Mouse (Mus musculus): ENCODE data around the gene Arhgef1.
"Not testable (repeated sequence)": the region's sequence is repeated elsewhere in the genome, so short reads cannot be mapped to it uniquely, and the experiment has no call there.

Gene Arhgef1

GRCm38 (mm10) chr7:24890281-24891216, 12.2 kb upstream of the Arhgef1 start:
- peak; percentile 71 for DNase-seq

GRCm38 (mm10) chr7:24891241-24892124, 11.2 kb upstream of the Arhgef1 start:
- DNase-seq = no peak

GRCm38 (mm10) chr7:24892125-24892583, 10.6 kb upstream of the Arhgef1 start:
- DNase-seq = no peak

GRCm38 (mm10) chr7:24895749-24896148, 7.0 kb upstream of the Arhgef1 start:
- DNase-seq = not testable (repeated sequence)

DNA sequence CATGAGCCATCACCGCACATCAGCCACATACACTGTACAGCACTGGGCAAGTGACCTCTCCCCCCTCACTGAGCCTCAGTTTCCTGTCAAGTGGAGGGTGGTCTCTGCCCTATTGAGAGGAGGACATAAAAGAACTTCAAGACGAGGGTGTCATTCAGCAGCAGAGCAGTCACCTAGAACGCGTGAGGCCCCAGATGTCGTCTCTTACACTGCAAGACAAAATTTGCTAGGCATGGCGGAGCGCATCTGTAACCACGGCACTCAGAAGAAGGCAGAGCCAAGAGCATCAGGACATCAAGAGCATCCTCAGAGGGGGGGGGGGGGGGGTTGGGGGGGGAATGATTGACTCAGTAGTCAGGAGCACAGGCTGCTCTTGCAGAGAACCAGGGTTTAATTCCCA, 6.4 kb upstream of the Arhgef1 start:
- no peak for DNase-seq

DNA sequence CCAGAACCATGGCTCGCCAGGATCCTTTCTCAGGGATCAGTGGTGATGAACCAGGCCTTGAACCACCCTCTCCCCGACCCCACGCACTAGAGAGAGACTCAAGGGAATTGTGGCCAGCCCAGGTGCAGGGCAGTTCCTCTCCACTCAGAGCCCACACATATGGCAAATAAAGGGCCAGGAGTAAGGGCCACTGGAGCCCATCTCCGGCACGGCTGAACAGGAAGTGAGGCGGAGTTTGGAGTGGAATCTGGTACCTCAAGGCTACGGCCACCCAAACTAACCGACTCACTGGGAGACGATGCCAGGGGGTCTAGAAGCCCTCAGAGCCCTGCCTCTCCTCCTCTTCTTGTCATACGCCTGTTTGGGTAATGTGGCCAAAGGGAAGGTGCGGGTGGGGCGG, 5.5 kb upstream of the Arhgef1 start, which contains the start of gene Cd79a:
Gene Cd79a, plus strand, starts transcription at position 158 of the 400 bp plus-strand sequence.
- DNase-seq = no peak

DNA sequence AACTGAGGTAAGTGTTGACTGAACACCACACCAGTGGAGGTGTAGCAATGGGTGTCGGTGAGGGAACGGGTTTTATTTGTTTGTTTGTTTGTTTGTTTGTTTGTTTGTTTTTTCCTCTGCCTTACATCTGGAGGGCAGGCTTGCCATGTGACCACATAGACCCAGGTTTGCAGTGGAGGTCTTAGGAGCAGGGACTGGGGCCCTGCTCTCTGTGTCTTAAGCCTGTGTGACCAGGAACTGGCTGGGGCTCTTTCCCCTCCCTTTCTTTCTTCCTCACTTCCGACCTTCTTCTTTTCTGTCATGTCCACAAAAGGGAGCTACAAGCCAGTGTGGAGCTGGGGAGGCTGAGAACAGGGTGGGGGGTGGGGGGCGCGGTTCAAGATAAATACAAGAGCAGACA, 4.8 kb upstream of the Arhgef1 start:
- no peak for DNase-seq

- DNase-seq = no peak
These were observed 1.6 kb upstream of the Arhgef1 start for GRCm38 (mm10) chr7:24901114-24901513.

DNA sequence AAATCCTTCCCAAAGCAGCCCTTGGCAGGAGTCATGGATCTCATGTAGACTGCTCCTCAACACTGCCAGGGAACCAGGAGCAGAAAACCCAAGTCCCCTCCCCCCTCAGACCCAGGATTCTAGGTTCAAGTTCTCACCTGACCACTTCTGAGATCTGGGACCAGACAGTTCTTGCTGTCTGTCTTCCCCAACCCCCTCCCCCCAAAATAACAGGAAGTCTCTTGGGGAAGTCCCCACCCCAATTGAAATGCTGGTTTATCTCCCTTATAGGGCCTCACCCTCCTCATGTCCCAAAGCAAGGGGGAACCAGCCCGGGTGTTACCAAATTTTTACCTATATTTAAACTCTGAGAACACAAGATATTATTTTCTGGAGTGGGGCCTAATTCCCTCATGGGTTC, 870 bp upstream of the Arhgef1 start:
- no peak for DNase-seq

- no peak for DNase-seq
These were observed 465 bp upstream of the Arhgef1 start for GRCm38 (mm10) chr7:24902264-24902629.

- DNase-seq = no peak
These were observed 723 bp downstream of the Arhgef1 start for GRCm38 (mm10) chr7:24903444-24903825.

- peak; percentile 97 for DNase-seq
These were observed 1.4 kb downstream of the Arhgef1 start for GRCm38 (mm10) chr7:24904070-24904483.

- DNase-seq = peak; percentile 60
These were observed 2.2 kb downstream of the Arhgef1 start for GRCm38 (mm10) chr7:24904936-24905335.

- DNase-seq = no peak
These were observed 3.8 kb downstream of the Arhgef1 start for GRCm38 (mm10) chr7:24906551-24906950.

- no peak for DNase-seq
These were observed 4.6 kb downstream of the Arhgef1 start for GRCm38 (mm10) chr7:24907211-24907748.

- no peak for DNase-seq
These were observed 9.8 kb downstream of the Arhgef1 start for GRCm38 (mm10) chr7:24912480-24912879.

DNA sequence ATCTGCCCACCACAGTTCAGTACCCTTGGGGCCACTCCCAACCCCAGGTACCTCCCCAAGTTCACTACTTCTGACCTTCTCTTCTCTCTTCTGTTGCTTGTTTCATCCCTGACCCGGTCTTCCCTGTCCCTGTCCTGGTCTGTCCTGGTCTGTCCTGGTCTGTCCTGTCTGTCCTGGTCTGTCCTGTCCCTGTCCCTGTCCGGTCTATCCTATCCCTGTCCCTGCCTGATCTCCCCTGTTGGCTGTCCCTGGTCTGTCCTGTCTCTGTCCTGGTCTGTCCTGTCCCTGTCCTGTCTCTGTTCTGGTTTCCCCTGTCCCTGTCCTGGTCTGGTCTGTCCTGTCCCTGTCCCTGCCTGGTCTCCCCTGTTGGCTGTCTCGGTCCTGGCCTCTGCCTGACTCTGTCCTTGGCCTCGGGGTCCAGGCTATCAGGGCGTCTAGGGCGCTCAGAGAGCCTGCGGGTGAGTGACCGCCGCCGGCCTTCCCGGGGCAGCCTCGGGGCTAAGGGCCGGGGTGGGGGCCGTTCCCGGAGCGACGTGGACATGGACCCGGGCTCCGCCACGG, 16.1 kb downstream of the Arhgef1 start:
- no peak for DNase-seq

- no peak for DNase-seq
These were observed 17.0 kb downstream of the Arhgef1 start for GRCm38 (mm10) chr7:24919728-24920127.

DNA sequence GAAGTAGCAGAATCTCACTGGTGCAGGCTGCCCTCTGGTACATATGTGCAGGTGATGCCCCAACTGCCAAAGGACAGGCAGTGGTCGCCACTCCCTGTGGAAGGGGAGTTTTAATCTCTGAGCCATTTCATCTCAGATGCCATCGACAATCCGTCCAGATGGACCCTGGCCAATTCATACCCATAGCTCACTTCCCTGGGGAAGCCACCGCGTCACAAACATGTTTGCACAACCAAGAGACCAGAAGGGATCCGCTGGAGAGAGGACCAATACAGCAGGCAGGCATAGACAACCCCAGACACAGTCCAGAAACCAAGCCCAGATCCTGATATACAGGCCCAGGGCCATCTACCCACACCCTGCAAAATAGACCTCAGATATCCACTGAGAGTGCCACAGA, 27.8 kb downstream of the Arhgef1 start:
- DNase-seq = no peak

DNA sequence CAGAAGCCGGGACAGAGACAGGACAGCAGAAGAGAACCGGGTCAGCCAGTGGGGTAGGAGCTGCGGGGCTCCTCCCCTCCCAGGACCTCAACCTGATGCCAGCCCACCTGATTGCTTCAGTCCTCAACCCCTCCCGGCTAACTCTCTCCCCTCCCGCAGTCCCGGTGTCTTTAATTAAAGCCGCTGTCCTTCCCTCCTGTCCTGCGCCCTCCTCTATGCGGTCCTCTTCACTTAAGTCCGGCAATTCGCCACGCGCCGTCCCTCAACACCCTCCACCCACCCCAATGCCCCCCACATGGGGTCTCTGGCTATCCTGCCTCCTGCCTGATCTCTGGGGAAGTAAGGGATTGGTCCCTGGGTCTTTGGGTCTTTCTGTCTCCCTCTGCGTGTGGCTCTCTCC, 28.9 kb downstream of the Arhgef1 start:
- DNase-seq = no peak

GRCm38 (mm10) chr7:24943641-24944040, 40.9 kb downstream of the Arhgef1 start:
- no peak for DNase-seq

DNA sequence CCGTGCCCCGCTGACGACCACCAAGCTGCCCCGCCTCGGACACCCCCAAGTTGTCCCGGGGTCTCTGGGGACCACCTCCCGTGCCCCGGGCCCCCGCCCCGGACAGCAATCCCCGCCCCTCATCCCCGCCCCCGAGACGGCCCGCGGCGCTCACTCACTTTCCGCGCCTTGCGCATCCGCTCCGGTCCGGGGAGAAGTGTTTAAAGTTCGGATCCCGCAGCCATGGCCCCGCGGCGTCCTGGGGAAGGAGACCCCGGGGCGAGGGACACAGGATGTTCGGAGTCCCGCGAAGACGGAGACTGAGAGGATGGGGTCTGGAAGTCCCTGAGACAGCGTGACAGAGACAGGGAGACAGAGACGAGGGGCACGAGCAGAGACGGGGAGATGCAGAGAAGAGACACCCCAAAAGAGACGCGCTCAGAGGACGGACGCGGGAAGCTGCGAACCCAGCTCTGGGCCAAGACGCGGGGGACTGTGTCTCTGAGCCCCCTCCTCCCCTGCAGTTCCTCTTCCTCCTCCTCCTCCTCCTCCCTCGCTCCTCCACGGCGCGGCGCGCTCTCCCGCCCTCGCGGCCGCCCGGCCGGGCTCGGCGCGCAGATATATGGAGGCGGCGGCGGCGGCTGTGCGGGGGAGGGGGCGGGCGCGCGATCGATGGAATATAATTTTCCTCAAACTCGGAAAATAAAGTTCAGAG, 41.7 kb downstream of the Arhgef1 start, which contains the start of gene Gm4881:
Gene Gm4881, minus strand, starts transcription at position 238 of the 694 bp plus-strand sequence.
- DNase-seq = no peak

Data from cerebellum, adult 8-10 months (tissue).